ENCODE assay signal across 42 mouse cellular contexts in genomic region chr7:43985657-43986056, GRCm38 (mm10). TPM values are rescaled to one million over a fixed set of nuclear protein-coding genes. Genes with fewer than 3 reads are reported as not detected.
"Had no signal": no experiment of that assay in that cellular context is flagged by ENCODE, and none has a peak within 500 bp of the region (broad histone marks: within the 10 kb centered on the region; RNA-seq: fewer than 3 reads in every experiment).

No protein-coding gene starts in this region.

- H3K36me3 ChIP-seq: heart, embryonic 10.5 days; heart, embryonic 12.5 days; hindbrain, embryonic 10.5 days; hindbrain, embryonic 12.5 days; intestine, embryonic 15.5 days; limb, embryonic 13.5 days; limb, embryonic 15.5 days had no signal

- H3K4me1 ChIP-seq: heart, embryonic 10.5 days; heart, embryonic 12.5 days; hindbrain, embryonic 10.5 days; hindbrain, embryonic 12.5 days; intestine, embryonic 15.5 days; limb, embryonic 13.5 days; limb, embryonic 15.5 days had no signal

- H3K27me3 ChIP-seq: heart, embryonic 12.5 days; hindbrain, embryonic 12.5 days; intestine, embryonic 15.5 days; limb, embryonic 13.5 days; limb, embryonic 15.5 days had no signal

- H3K4me2 ChIP-seq: heart, embryonic 12.5 days; hindbrain, embryonic 12.5 days; hindbrain, embryonic 14.5 days; intestine, embryonic 15.5 days; limb, embryonic 13.5 days; limb, embryonic 15.5 days had no signal

- H3K9ac ChIP-seq: heart, embryonic 12.5 days; hindbrain, embryonic 12.5 days; hindbrain, embryonic 14.5 days; intestine, embryonic 15.5 days; limb, embryonic 13.5 days; limb, embryonic 15.5 days had no signal

- H3K9me3 ChIP-seq: heart, embryonic 10.5 days; heart, embryonic 12.5 days; hindbrain, embryonic 10.5 days; hindbrain, embryonic 12.5 days; intestine, embryonic 15.5 days; limb, embryonic 13.5 days; limb, embryonic 15.5 days had no signal

- ATAC-seq: hindbrain, embryonic 16.5 days; inflammation-experienced regulatory T-cells, adult 6 months; intestine, embryonic 15.5 days; intestine, postnatal 0 days had no signal

- DNase-seq: gastrocnemius, postnatal 14 days; gastrocnemius, postnatal 36 days; heart, adult 18-20 months; heart, postnatal 10 days; heart, postnatal 4 days; kidney, adult 18-20 months; kidney, adult 8-10 months; kidney, postnatal 14 days; kidney, postnatal 36 days; layer of hippocampus, adult 9-11 months; layer of hippocampus, postnatal 36 days; left cerebral cortex, postnatal 4 days had no signal

- H3K27ac ChIP-seq: heart, embryonic 10.5 days; hindbrain, embryonic 10.5 days; hindbrain, embryonic 12.5 days; hindbrain, embryonic 14.5 days; intestine, embryonic 15.5 days; kidney, postnatal 0 days; limb, embryonic 13.5 days; limb, embryonic 15.5 days had no signal

- H3K4me3 ChIP-seq: heart, embryonic 10.5 days; heart, embryonic 12.5 days; hindbrain, embryonic 10.5 days; hindbrain, embryonic 12.5 days; intestine, embryonic 15.5 days; limb, embryonic 13.5 days; limb, embryonic 15.5 days had no signal

RNA-seq across cellular contexts. Expression of gene Klk1b9, which starts 9.8 kb away (rescaled TPM):
- total RNA-seq: gastrocnemius, adult 18-20 months; gastrocnemius, adult 8-10 months; gastrocnemius, postnatal 14 days; gastrocnemius, postnatal 36 days; heart, adult 18-20 months; heart, adult 8-10 months; heart, postnatal 10 days; heart, postnatal 25 days; heart, postnatal 4 days; layer of hippocampus, adult 18-20 months; layer of hippocampus, adult 8-10 months; layer of hippocampus, postnatal 14 days; layer of hippocampus, postnatal 36 days; left cerebral cortex, adult 18-20 months; left cerebral cortex, adult 8-10 months; left cerebral cortex, postnatal 10 days; left cerebral cortex, postnatal 25 days; left cerebral cortex, postnatal 4 days; liver, adult 2 months had no signal
- polyA plus RNA-seq: gonadal fat pad, adult 2 months; heart, embryonic 10.5 days; heart, embryonic 12.5 days; heart, embryonic 14.5 days; heart, embryonic 16.5 days; hindbrain, embryonic 10.5 days; hindbrain, embryonic 12.5 days; hindbrain, embryonic 14.5 days; hindbrain, embryonic 16.5 days; intestine, embryonic 15.5 days; intestine, postnatal 0 days; kidney, embryonic 14.5 days; large intestine, adult 2 months; limb, embryonic 11.5 days; limb, embryonic 13.5 days; limb, embryonic 15.5 days; liver, adult 2 months had no signal

RNA-seq across cellular contexts. Expression of gene Klk1b11, which starts 10.0 kb away (rescaled TPM):
- total RNA-seq: gastrocnemius, adult 18-20 months; gastrocnemius, adult 8-10 months; gastrocnemius, postnatal 14 days; gastrocnemius, postnatal 36 days; heart, adult 18-20 months; heart, adult 8-10 months; heart, postnatal 10 days; heart, postnatal 25 days; heart, postnatal 4 days; layer of hippocampus, adult 18-20 months; layer of hippocampus, adult 8-10 months; layer of hippocampus, postnatal 14 days; layer of hippocampus, postnatal 36 days; left cerebral cortex, adult 18-20 months; left cerebral cortex, adult 8-10 months; left cerebral cortex, postnatal 10 days; left cerebral cortex, postnatal 25 days; left cerebral cortex, postnatal 4 days; liver, adult 2 months had no signal
- polyA plus RNA-seq: heart, embryonic 10.5 days; heart, embryonic 12.5 days; heart, embryonic 14.5 days; hindbrain, embryonic 10.5 days; hindbrain, embryonic 12.5 days; hindbrain, embryonic 14.5 days; hindbrain, embryonic 16.5 days; inflammation-experienced regulatory T-cells, adult 6 months; intestine, embryonic 15.5 days; intestine, postnatal 0 days; kidney, embryonic 14.5 days; large intestine, adult 2 months; limb, embryonic 11.5 days; limb, embryonic 13.5 days; limb, embryonic 15.5 days; liver, adult 2 months had no signal

RNA-seq across cellular contexts. Expression of gene Klk1b1, which starts 19.1 kb away (rescaled TPM):
- total RNA-seq: gastrocnemius, adult 18-20 months; gastrocnemius, adult 8-10 months; gastrocnemius, postnatal 14 days; gastrocnemius, postnatal 36 days; heart, adult 18-20 months; heart, adult 8-10 months; heart, postnatal 10 days; heart, postnatal 25 days; heart, postnatal 4 days; layer of hippocampus, adult 18-20 months; layer of hippocampus, adult 8-10 months; layer of hippocampus, postnatal 14 days; layer of hippocampus, postnatal 36 days; left cerebral cortex, adult 18-20 months; left cerebral cortex, adult 8-10 months; left cerebral cortex, postnatal 10 days; left cerebral cortex, postnatal 25 days; left cerebral cortex, postnatal 4 days; liver, adult 2 months had no signal
- polyA plus RNA-seq: gonadal fat pad, adult 2 months; heart, embryonic 10.5 days; heart, embryonic 12.5 days; heart, embryonic 14.5 days; hindbrain, embryonic 10.5 days; hindbrain, embryonic 12.5 days; hindbrain, embryonic 14.5 days; hindbrain, embryonic 16.5 days; inflammation-experienced regulatory T-cells, adult 6 months; intestine, embryonic 15.5 days; intestine, postnatal 0 days; kidney, embryonic 14.5 days; kidney, postnatal 0 days; large intestine, adult 2 months; limb, embryonic 11.5 days; limb, embryonic 13.5 days; limb, embryonic 15.5 days; liver, adult 2 months had no signal

RNA-seq across cellular contexts. Expression of gene Klk1b26, which starts 26.3 kb away (rescaled TPM):
- total RNA-seq: heart, postnatal 10 days; heart, postnatal 4 days; layer of hippocampus, adult 18-20 months; layer of hippocampus, adult 8-10 months; layer of hippocampus, postnatal 14 days; layer of hippocampus, postnatal 36 days; left cerebral cortex, adult 18-20 months; left cerebral cortex, adult 8-10 months; left cerebral cortex, postnatal 10 days; left cerebral cortex, postnatal 25 days; left cerebral cortex, postnatal 4 days; liver, adult 2 months had no signal
- polyA plus RNA-seq: heart, embryonic 10.5 days; heart, embryonic 12.5 days; heart, embryonic 14.5 days; hindbrain, embryonic 10.5 days; hindbrain, embryonic 12.5 days; hindbrain, embryonic 14.5 days; hindbrain, embryonic 16.5 days; inflammation-experienced regulatory T-cells, adult 6 months; intestine, embryonic 15.5 days; intestine, postnatal 0 days; kidney, embryonic 14.5 days; kidney, postnatal 0 days; large intestine, adult 2 months; limb, embryonic 11.5 days; limb, embryonic 13.5 days; liver, adult 2 months had no signal

RNA-seq across cellular contexts. Expression of gene Klk1b8, which starts 35.2 kb away (rescaled TPM):
- total RNA-seq: gastrocnemius, adult 18-20 months; gastrocnemius, adult 8-10 months; gastrocnemius, postnatal 36 days; heart, adult 18-20 months; heart, adult 8-10 months; heart, postnatal 10 days; heart, postnatal 25 days; heart, postnatal 4 days; layer of hippocampus, adult 18-20 months; layer of hippocampus, adult 8-10 months; layer of hippocampus, postnatal 14 days; layer of hippocampus, postnatal 36 days; left cerebral cortex, adult 18-20 months; left cerebral cortex, adult 8-10 months; left cerebral cortex, postnatal 10 days; left cerebral cortex, postnatal 25 days; left cerebral cortex, postnatal 4 days; liver, adult 2 months had no signal
- polyA plus RNA-seq: heart, embryonic 10.5 days; heart, embryonic 12.5 days; heart, embryonic 14.5 days; heart, embryonic 16.5 days; hindbrain, embryonic 10.5 days; hindbrain, embryonic 12.5 days; hindbrain, embryonic 14.5 days; hindbrain, embryonic 16.5 days; inflammation-experienced regulatory T-cells, adult 6 months; intestine, postnatal 0 days; kidney, embryonic 14.5 days; large intestine, adult 2 months; limb, embryonic 11.5 days; limb, embryonic 13.5 days; limb, embryonic 15.5 days; liver, adult 2 months had no signal
